Mouse (Mus musculus) kidney, postnatal 14 days (tissue): ENCODE results near the gene Spats2.
"Not testable (repeated sequence)": the region's sequence is repeated elsewhere in the genome, so short reads cannot be mapped to it uniquely, and the experiment has no call there.

ENCODE experiments used
- DNase-seq: peaks from one replicate; pipeline ENCODE4 v3.0.0; 2022; ENCODE audit warnings: mixed read lengths

The Spats2 gene

GRCm38 (mm10) chr15:99226090-99226489 is 100.4 kb downstream of the Spats2 start:
- DNase-seq = no peak

GRCm38 (mm10) chr15:99231998-99232397 is 106.3 kb downstream of the Spats2 start:
- no peak for DNase-seq

GRCm38 (mm10) chr15:99233719-99234118 is 108.0 kb downstream of the Spats2 start:
- no peak for DNase-seq

- DNase-seq = no peak
Measured at GRCm38 (mm10) chr15:99234326-99235010, 108.8 kb downstream of the Spats2 start.

GRCm38 (mm10) chr15:99238006-99238405 is 112.3 kb downstream of the Spats2 start:
- no peak for DNase-seq

- DNase-seq = no peak
Measured at GRCm38 (mm10) chr15:99240129-99240528, 114.4 kb downstream of the Spats2 start.

GRCm38 (mm10) chr15:99241249-99241648 is 115.5 kb downstream of the Spats2 start:
- no peak for DNase-seq

GRCm38 (mm10) chr15:99242045-99242444 is 116.3 kb downstream of the Spats2 start:
- DNase-seq = no peak

GRCm38 (mm10) chr15:99246736-99247135 is 121.0 kb downstream of the Spats2 start:
- DNase-seq = not testable (repeated sequence)

- DNase-seq = no peak
Measured at GRCm38 (mm10) chr15:99248972-99249371, 123.3 kb downstream of the Spats2 start.

GRCm38 (mm10) chr15:99249938-99250337 is 124.2 kb downstream of the Spats2 start:
- DNase-seq = no peak

- peak; percentile 25 for DNase-seq
Measured at GRCm38 (mm10) chr15:99251111-99251510, 125.4 kb downstream of the Spats2 start.

- DNase-seq = peak; percentile 99
Measured at GRCm38 (mm10) chr15:99251626-99252380, 126.1 kb downstream of the Spats2 start, which contains the start of gene Mcrs1. TSS of gene Mcrs1 (minus strand) at chr15:99251961.

GRCm38 (mm10) chr15:99252381-99253174 is 126.9 kb downstream of the Spats2 start:
- DNase-seq = no peak

GRCm38 (mm10) chr15:99253175-99253479 is 127.4 kb downstream of the Spats2 start:
- not testable (repeated sequence) for DNase-seq

- no peak for DNase-seq
Measured at GRCm38 (mm10) chr15:99253772-99254171, 128.1 kb downstream of the Spats2 start.

- DNase-seq = no peak
Measured at GRCm38 (mm10) chr15:99254477-99255005, 128.8 kb downstream of the Spats2 start.

GRCm38 (mm10) chr15:99255241-99255749 is 129.6 kb downstream of the Spats2 start:
- DNase-seq = no peak

- DNase-seq = no peak
Measured at GRCm38 (mm10) chr15:99259167-99259729, 133.5 kb downstream of the Spats2 start.

- DNase-seq = peak; percentile 85
Measured at GRCm38 (mm10) chr15:99259730-99260252, 134.1 kb downstream of the Spats2 start.

- DNase-seq = no peak
Measured at GRCm38 (mm10) chr15:99262702-99263101, 137.0 kb downstream of the Spats2 start.
